Mouse (Mus musculus) cerebellum, adult 8-10 months (tissue): ENCODE measurements around the gene Gm20388.

Experiments used
- DNase-seq: peaks from one replicate; pipeline ENCODE4 v3.0.0; 2022

The Gm20388 gene

DNA sequence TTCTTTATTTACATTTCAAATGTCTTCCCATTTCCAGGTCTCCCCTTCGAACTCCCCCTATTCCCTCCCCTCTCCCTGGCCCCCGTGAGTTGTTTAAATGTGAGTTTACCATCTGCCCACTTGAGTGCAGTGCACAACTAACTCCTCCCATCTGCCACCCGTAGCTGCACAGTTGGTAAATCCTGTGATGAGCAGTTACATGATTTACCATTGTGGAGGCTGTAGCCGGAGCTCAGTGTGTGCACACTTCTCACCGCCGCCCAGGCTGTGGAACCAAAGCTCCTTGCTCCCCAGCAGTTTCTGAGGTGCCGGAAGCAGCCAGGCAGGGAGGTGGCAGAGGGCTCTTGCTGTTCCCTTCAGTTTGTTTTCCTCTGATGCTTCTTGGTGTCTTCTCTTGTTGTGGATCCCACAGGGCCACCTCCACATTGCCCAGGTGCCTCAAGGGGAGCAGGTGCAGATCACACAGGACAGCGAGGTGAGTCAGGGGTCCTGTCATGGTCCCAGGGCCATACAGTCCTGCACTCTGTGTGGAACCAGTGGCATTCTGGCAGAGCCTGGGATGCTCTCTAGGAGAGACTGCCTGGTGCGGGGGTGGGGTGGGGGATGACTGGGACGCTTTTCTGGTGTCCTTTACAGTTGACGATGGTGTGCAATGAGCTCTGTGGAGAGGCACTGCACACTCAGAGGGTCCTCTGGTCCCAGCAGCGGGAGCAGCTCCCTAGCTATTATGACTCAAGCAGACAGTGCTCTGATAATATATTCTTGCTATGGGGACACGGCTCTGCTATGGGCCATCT is 2096.2 kb downstream of the Gm20388 start:
- DNase-seq, result no peak

- no peak for DNase-seq
These were observed 2097.8 kb downstream of the Gm20388 start for GRCm38 (mm10) chr8:122008395-122008794.

DNA sequence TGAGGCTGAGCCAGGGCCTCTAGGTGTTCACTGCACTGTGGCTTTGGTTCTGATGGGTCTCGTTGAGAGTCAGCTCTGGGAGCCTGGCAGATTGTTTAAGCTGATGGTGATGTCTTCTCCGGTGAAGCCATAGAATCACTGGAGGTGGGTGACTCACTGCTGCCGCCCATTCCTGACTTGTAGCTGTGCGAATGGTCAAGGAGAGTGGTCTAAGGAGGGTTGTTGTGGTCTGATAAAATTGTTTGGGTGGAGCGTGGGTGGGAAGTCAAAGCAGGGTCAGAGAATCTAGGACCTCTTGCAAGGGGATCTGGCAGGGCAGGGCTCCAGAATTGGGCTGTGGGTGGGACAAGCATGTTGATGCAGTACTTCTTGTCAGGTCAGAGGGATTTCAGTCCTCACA is 2100.0 kb downstream of the Gm20388 start:
- no peak for DNase-seq

DNA sequence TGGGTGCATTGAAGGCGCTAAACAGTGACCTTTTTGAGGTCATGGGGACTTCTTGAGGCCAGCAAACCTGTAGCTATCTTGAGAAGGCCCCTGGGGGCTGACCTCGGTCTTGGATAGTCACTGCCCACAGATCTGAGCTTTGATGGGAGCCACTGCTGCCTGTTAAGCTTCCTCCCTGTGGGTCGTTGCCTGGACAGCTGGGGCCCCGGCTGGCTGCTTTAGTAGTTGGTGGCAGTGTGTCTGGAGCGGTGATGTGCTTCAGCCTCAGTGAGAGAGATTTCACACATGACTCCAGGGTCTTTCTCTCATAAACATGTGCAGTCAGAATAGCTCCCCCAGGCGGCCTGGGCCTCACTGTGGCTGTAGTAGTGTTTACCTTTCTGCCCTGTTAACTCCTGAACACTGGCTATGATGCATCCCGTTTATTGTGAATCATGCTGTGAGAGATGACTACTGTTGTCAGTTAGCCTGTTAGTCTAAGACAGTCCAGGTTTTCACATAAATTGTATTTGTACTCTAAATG is 2100.5 kb downstream of the Gm20388 start:
- no peak for DNase-seq

DNA sequence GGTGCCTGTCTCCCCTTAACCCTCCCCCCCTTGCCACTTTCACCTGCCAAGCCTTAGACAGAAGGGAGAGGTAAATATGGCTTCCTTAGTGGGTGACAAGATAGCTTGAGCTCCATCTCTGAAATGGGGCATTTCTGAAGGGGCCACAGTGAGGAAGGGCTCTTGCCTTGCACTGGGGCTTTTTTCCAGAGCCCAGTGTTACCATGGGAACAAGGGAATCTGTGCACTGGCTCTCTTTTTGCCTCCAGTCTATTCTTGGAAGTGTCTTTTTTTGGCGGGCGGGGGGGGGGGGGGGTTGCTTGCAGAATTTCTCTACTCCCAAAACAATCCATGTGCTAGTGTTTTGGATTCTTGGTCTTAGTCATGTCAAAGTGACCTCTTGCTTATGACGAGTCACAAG is 2104.0 kb downstream of the Gm20388 start:
- DNase-seq, result no peak

- DNase-seq, result no peak
These were observed 2107.6 kb downstream of the Gm20388 start for GRCm38 (mm10) chr8:122018046-122018831.

DNA sequence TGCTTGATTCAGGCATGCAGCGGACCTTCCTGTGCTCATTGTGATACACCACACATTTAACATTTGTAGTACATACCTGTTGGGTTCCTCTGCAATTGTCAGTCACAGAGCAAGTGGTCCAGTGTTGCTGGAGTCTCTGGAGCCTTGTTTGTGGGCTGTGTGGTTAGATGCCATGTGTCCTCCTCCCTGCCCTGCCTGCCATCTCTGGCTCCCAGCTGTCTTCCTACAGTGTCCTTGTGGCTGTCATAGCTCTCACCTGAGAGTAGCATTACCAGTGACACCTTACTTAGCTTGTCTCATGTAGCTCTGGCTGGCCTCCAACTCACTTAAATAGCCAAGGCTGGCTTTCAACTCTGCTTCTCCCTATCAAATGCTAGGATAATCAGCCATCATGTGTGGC is 2108.5 kb downstream of the Gm20388 start:
- DNase-seq, result no peak

GRCm38 (mm10) chr8:122020050-122020771 is 2109.6 kb downstream of the Gm20388 start:
- no peak for DNase-seq

DNA sequence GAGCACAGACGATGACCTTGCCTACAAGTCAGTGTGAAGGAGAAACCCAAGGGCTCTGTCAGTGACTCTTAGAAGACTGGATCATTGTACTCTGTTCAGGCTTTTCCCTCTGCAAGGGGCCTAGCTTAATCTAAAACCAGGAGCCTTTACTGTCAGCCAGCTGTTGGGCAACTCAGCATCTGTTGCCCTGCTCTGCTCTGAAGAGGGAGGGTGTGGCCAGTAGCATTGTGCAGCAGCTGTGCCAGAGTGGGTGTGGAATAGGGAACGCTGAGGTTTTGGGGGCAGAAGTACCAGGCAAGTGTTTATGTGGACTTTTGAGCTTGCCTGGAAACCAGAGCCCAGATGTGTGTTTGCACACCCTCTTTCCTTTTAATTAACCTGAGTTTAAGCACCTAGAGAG is 2111.1 kb downstream of the Gm20388 start:
- DNase-seq, result no peak

DNA sequence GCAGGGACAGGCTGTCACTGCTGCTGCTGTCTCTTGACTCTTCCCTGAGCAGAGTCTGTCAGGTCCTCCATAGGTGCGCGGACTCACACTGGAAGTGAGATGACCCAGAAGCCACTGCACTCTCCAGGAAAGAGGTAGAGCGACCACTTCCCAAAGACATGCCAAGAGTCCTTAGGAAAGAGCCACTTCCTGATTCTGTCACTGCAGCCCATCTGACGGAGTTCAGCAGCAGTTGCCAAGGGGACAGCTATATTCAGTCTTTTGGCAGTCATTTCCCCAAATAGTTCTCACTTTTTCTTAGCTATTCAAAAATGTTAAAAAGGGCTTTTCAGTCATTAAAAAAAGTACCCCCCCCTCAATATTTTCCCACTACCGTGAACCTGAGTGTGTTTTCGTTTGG is 2111.6 kb downstream of the Gm20388 start:
- DNase-seq, result no peak

DNA sequence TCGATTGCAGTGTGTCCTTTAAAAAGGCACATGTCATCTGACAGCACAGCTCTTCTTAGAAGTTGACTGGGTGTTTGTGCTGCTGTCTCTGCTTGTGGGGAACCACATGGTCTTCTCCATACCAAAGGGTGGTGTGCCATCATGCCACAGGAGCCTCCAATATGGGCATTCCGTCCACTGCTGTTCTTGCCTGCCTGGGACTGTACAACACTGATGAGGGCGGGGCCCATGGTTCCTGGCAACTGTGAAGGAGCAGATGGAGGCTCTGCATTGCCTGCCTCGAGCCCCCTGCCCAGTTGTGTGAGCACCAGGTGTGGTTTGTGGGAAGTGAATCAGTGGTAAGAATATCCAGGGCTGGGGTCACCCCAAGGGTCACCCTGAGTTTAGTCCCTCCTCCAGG is 2112.1 kb downstream of the Gm20388 start:
- no peak for DNase-seq

DNA sequence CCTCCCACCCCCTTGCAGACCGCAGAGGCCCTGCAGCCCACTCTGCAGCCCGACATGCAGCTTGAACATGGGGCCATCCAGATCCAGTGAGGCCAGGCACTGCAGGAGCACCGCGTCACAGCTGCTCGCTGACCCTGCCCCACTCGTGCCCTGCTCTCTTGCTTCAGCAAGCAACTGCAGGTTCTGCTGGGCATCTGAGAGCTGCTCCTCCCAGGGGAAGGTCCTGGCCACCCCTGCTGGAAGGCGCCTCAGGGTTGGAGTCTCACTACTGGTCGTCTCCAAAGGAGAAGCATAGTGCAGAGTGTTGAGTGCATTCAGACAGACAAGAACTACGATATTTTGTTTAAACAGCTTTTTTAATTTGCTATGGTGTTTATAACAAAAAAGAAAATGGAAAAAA is 2114.9 kb downstream of the Gm20388 start:
- no peak for DNase-seq

DNA sequence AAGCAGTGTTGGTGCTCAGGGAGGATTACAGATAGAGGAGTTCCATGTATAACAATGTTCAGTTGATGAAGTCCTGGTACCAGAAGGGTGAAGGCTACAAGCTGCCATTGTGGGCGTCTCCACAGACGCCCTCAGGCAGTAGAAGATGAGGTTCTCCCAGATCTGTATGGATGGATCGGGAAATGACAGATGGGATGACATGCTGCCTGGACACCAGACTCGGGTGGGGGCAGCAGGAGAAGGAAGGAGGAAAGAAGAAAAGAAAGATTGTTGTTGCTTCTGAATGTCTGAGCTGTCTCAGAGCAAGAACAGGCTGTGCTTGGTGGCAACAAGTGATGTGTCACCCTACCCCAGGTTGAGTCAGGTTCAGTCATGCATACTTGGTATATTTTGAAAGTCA is 2117.5 kb downstream of the Gm20388 start:
- no peak for DNase-seq

DNA sequence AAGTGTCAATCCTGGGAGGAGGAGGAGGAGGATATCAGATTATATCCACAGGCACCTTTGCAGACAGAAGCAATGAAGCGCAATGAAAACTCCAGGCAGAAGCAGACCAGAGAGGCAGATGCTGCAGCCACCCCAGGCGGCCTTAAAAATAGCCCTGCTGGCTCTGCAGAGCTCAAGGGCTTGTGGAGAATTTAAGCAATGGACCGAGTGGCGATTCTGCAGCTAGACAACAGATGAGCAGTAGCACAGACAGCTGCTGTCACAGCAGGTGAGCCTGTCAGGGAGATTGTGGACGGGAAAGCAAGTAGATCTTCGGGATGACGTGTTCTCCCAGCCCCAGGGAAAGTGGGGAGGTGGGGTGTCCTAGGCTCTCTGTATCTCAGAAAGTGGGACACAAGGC is 2120.3 kb downstream of the Gm20388 start:
- DNase-seq, result peak; percentile 47

DNA sequence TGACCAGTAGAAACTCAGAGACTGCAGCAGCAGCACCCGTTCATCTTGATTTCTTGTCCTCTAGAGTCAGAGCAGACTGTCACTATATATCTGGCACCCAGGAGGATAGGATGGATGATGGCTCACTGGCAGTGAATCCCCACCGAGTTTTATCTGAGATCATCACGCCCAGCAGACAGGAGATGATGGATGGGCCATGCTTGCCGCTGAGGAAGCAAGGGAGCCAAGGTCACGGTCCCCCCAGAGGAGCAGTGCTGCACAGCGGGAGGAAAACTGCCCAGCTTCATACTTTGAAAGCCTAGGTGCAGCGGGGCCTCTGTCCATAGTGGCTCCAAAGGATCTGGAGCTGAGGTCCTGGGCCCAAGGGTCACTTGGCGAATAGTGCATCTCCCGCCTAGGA is 2122.1 kb downstream of the Gm20388 start:
- no peak for DNase-seq

GRCm38 (mm10) chr8:122035543-122035942 is 2124.9 kb downstream of the Gm20388 start:
- DNase-seq, result no peak

DNA sequence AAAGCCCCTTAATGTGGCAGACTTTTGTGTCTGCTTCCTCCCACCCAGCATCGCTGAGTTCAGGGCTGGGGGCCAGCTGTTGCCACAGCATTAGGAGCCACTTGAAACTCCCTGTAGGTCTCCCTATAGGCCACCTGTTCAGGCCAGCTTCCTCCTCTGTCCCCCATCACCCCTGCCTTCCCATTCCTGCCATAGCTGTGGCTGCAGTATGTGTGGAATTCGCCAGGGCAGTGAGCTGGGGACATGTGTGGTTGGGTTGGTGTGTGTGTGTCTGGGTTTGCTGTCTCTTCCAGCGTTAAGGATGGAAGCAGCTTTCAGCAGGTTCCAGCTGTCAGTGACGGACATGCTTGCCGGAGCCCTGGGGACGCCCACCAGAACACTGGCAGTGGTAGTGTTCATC is 2125.7 kb downstream of the Gm20388 start:
- DNase-seq, result no peak

- no peak for DNase-seq
These were observed 2126.6 kb downstream of the Gm20388 start for GRCm38 (mm10) chr8:122037279-122037678.

DNA sequence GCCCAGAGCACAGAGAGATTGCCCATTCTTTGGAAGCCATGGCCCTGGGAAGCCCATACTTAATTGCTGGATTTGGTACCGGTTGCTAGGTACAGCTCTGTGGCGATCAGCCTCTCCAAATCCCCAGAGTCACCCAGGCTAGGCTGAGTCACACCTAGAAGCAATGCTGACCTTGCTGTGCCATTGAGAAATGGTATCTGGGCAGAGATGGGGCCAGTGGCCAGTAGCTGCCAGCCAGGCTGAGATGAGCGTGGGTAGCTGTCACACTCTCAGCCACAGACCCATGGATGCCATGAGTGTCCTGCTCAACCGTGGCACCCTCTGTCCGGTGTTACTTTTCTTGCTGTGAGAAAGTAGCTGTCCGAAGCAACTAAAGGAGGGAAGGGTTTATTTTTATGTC is 2127.4 kb downstream of the Gm20388 start:
- DNase-seq, result no peak

DNA sequence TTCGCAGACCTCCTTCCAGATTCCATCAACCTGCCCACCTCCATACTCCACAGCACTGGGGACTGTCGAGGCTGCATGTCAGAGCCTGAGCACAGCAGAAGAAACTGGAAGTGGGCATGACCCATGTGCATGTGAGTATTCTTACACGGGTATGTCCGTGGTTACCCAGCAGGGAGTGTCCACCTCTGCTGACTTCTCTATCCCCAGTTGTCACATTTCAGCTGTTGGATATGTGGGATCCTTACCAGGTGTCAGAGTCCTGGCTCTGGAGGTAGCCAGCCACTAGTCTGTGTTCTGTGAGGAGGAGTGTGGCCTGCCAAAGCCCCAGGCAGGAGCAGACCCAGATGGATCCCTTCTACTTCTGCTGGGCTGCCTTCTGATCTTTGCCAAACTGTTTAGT is 2128.8 kb downstream of the Gm20388 start:
- DNase-seq, result no peak

GRCm38 (mm10) chr8:122047206-122047870 is 2136.7 kb downstream of the Gm20388 start:
- DNase-seq, result no peak

DNA sequence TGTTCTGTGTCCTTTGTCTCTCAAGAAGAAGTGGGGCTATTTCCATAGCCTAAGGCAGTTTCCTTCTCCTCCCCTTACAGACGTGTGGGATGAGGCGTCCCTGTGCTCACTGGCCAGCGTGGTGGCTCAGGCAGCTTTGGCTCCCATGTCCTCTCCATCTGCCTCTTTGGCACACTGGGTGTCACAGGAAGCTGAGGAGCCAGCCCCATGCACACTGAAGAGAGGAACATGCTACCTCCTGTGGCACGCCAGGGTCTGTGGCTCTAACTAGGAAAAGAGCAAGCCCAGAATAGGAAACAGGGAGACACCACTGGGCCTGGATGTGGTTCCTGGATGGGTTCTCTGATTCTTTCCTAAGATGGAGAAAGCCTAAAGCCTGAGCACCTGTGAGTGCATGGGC is 2138.6 kb downstream of the Gm20388 start:
- peak; percentile 42 for DNase-seq

GRCm38 (mm10) chr8:122049923-122050322 is 2139.3 kb downstream of the Gm20388 start:
- no peak for DNase-seq
